Mouse (Mus musculus) E14TG2a.4 (cell line): Measurements from ENCODE around the gene Zfp239.
A peak's percentile ranks its signal among the peaks of the same experiment; 100 is the strongest.
"Not testable (repeated sequence)": the region's sequence is repeated elsewhere in the genome, so short reads cannot be mapped to it uniquely, and the experiment has no call there.

Source experiments
- H3K27me3 ChIP-seq: 2 replicates; pipeline ENCODE4 v1.6.1; 2014; ENCODE audit warnings: low read length, control low read depth; ENCODE audit not compliant: insufficient read depth
- H3K36me3 ChIP-seq: 2 replicates; pipeline ENCODE4 v1.6.1; 2014; ENCODE audit warnings: low read length, control low read depth; ENCODE audit not compliant: insufficient read depth
- H3K4me1 ChIP-seq: replicated peaks from 2 replicates; pipeline ENCODE4 v1.6.1; 2014; ENCODE audit warnings: low read depth, low read length, control low read depth
- H3K4me3 ChIP-seq: replicated peaks from 2 replicates; pipeline ENCODE4 v1.5.1; 2014; ENCODE audit warnings: mild to moderate bottlenecking, low read length
- H3K9me3 ChIP-seq: 2 replicates; pipeline ENCODE4 v1.6.1; 2014; ENCODE audit warnings: low read length, control low read depth
- CTCF ChIP-seq: conservative IDR thresholded peaks from 2 replicates; pipeline ENCODE4 v1.5.1; 2014; ENCODE audit warnings: low read length
- NANOG ChIP-seq: IDR thresholded peaks from 2 replicates; pipeline ENCODE4 v1.6.1; 2014; ENCODE audit warnings: borderline replicate concordance, low read length, mixed read lengths
- POU5F1 ChIP-seq: IDR thresholded peaks from 2 replicates; pipeline ENCODE4 v1.6.1; 2014; ENCODE audit warnings: low read length, borderline replicate concordance

Gene Zfp239

DNA sequence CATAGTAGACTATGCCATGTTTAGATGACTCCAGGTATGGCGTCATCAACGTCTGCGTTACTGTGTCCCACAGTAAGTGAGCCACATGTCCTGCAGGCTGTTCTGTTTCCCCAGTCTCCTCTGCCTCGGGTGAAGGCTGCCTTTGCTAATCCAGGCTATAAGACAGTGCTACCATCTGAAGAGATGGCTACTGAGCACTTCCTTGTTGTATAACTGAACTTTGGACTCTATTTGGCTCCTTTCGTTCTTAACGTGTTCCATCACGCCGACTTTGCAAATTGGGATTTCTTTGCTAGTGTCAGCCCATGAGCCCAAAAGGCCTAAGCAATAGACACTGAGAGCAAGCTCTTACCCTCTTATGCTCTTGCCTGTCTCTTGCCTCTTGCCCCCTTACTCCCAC is 6.3 kb downstream of the Zfp239 start:
- TF ChIP-seq POU5F1 (no peak), CTCF (no peak), NANOG (no peak)
- H3K4me3 ChIP-seq = no peak overlapping the region
- H3K9me3 ChIP-seq = no peaks in the 10 kb centered on the region
- no peaks in the 10 kb centered on the region for H3K27me3 ChIP-seq
- H3K4me1 ChIP-seq = peaks cover 37% of the 10 kb centered on the region
- peaks cover 12% of the 10 kb centered on the region for H3K36me3 ChIP-seq

DNA sequence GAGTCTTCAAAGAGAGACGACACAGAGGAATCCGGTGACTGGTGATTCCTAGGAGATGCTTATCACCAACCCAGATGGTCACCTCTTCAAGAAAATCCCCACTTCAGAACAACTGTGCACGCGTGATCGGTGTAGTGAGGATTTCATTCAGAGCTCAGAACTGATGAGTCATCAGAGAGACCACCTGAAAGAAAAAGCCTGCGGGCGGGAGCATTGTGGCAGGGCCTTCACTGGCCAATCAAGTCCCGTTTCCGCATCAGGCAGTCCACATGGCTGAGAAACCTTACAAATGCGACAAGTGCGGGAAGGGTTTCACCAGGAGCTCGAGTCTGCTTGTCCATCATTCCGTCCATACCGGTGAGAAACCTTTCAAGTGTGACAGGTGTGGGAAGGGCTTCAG is 9.1 kb downstream of the Zfp239 start:
- H3K27me3 ChIP-seq = no peaks in the 10 kb centered on the region
- TF ChIP-seq NANOG (no peak), POU5F1 (no peak), CTCF (no peak)
- peaks cover 11% of the 10 kb centered on the region for H3K36me3 ChIP-seq
- H3K4me1 ChIP-seq = peaks cover 30% of the 10 kb centered on the region
- H3K9me3 ChIP-seq = no peaks in the 10 kb centered on the region
- H3K4me3 ChIP-seq = peak overlapping the region; percentile 80

DNA sequence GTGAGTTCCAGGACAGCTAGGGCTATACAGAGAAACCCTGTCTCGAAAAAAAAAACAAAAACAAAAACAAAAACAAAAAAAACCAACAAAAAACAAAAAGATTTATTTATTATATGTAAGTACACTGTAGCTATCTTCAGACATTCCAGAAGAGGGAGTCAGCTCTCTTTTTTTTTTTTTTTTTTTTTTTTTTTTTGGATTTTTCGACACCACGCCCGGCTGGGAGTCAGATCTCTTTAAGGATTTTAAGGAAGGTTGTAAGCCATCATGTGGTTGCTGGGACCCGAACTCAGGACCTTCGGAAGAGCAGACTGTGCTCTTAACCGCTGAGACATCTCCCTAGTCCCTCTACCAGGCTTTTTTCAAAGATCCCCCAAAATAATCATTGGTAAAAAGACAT is 11.6 kb downstream of the Zfp239 start:
- H3K4me1 ChIP-seq = peaks cover 34% of the 10 kb centered on the region
- H3K4me3 ChIP-seq, H3K9me3 ChIP-seq, H3K36me3 ChIP-seq, H3K27me3 ChIP-seq: not testable (repeated sequence)

DNA sequence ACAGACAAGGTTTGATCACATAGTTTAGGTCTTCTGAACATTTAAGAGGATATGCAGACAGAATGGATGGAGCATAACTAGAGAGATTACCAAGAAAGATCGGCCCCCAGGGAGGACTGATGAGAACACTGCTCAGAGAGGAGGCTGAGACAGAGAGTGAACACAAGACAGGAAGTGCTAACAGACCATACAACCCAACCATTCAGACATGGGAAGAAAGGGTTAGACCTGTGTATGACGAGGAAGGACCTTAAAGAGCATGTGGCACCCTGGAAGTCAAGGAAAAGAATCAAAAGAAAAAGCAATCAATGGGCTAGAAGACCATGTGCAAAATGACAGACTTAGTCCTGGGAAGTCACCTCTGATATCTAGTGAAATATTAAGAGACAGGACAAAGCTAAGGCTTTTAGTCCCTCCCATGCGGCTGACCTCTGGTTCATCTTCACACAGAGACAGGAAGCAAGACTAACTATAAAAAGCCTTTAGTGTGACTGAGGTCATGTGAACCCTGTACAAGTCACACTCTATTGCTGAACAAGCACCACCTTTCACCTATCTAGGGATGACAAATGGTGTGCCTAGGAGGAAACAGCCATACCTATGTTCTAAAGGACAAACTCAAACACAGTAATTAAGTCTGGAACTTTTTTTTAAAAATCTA is 12.9 kb downstream of the Zfp239 start:
- H3K27me3 ChIP-seq = no peaks in the 10 kb centered on the region
- no peak for TF ChIP-seq CTCF
- no peak for TF ChIP-seq NANOG
- no peak for TF ChIP-seq POU5F1
- H3K36me3 ChIP-seq = no peaks in the 10 kb centered on the region
- 0 out of 2 replicates have a peak, but pooled peaks cover 2% of the 10 kb centered on the region for H3K9me3 ChIP-seq
- H3K4me1 ChIP-seq = peaks cover 37% of the 10 kb centered on the region
- no peak overlapping the region for H3K4me3 ChIP-seq

DNA sequence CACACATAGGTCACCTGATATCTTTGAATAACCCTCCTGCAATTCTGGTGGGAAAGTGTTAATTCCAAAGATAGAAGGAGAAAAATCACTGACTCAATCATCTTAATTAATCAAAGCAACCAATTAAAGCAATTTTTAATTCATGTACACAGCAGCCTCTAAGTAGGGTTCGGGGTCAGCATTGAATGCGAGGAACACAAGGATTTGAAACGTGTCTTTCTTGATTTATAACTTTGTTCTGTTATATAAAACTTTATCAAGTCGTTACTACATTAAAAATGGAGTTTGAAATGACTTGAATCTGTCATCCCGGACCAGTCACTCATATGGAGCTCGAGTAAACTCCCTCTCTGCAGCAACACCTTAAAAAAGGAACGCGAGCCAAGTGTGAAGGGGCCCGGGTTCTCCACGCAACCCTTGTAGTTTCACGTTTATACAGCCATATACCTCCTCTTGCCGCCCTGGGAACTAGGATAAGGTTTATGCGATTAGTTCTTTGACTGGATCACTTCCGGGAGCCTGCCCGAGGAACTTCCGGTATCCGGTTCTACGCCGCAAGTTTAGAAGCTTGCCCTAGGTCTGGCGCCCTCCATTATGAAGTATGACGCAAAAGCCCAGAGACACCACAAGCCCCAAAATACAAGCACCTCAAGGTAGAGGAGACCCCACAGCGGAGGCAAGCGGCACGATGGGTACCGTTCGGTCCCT is 17.0 kb downstream of the Zfp239 start:
- H3K27me3 ChIP-seq = no peaks in the 10 kb centered on the region
- peaks cover 45% of the 10 kb centered on the region for H3K4me1 ChIP-seq
- H3K4me3 ChIP-seq = peak overlapping the region; percentile 83
- 0 out of 2 replicates have a peak, but pooled peaks cover 2% of the 10 kb centered on the region for H3K9me3 ChIP-seq
- no peaks in the 10 kb centered on the region for H3K36me3 ChIP-seq
- TF ChIP-seq NANOG = no peak

DNA sequence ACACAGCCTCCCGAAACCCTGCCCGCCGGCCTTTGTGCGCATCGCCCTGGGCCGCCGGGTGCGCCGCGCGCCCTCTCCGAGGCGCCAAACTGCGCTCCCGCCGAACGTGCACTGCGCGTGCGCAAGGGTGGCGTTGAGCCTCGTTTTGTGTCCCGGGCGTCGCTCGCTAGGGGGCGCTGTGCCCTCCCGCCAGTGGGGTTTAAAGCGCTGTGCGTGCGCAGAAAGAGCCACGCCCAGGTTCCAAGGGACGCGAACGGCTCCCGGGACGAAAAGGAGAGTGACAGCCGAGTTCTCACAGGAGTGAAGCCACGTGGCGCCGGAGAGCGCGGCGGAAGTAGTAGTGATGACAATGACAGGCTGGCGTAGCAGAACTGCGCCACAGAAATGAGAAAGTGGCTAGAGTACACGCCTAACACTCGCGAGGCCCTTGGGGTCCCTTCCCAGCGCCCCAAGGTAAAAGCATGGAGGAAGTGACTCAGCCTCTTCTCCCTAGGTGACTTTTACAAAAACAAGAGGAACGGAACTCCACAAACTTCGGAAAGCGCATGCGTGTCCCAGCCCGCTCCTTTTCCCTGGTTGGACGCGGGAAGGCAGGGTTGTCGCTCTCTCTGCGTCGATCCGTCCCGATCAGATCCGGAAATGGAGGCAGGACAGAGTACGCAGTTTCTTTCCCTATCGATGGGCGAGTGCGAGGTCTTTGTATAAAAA is 17.7 kb downstream of the Zfp239 start:
- TF ChIP-seq POU5F1 = no peak
- peak; percentile 61 for TF ChIP-seq CTCF
- H3K9me3 ChIP-seq = 0 out of 2 replicates have a peak, but pooled peaks cover 2% of the 10 kb centered on the region
- H3K4me3 ChIP-seq = peak overlapping the region; percentile 83
- H3K27me3 ChIP-seq = no peaks in the 10 kb centered on the region
- peaks cover 50% of the 10 kb centered on the region for H3K4me1 ChIP-seq
- no peaks in the 10 kb centered on the region for H3K36me3 ChIP-seq

DNA sequence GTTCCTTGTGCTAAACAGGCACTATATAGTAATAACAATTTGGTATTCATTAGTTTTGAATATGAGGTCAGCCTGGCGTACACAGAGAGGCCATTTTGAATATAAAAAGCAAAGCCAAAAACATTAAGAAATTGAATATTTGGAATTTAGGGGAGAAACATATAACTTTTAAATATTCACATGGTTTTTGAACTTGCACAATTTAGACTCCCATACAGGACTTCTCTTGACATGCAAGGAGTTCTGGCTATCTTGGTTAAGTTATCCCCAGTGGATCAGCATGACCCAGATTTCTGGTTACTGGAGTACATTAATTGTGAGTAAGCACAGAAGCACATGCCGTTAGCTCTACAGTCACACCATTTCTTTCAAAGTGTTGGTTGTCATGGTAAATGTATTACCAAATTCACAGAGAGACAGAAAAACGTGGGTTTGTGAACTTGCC is 18.5 kb downstream of the Zfp239 start:
- 0 out of 2 replicates have a peak, but pooled peaks cover 2% of the 10 kb centered on the region for H3K9me3 ChIP-seq
- TF ChIP-seq POU5F1 (no peak), CTCF (no peak), NANOG (no peak)
- H3K4me3 ChIP-seq = peak overlapping the region; percentile 83
- H3K4me1 ChIP-seq = peaks cover 50% of the 10 kb centered on the region
- no peaks in the 10 kb centered on the region for H3K27me3 ChIP-seq
- no peaks in the 10 kb centered on the region for H3K36me3 ChIP-seq

DNA sequence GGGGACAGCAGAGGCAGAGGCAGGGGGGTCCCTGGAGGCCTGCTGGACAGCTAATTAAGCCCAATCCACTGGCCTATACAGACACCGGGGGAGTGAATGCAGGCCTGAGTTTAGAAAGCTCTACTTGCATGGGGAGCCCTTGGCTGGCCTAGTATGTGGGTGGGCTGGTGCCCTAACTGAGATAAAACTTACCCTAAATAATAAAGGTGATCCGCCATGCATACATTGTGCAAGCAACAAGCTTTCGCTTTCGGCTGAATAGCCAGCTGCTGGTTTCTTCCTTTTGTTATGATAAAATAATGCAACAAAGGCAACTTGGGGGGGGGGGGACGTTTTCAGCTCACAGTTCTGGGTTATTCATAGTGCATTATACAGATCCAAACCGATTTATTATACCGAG is 19.3 kb downstream of the Zfp239 start:
- no peak for TF ChIP-seq CTCF
- no peak; the same call in 1 of the 2 replicates for TF ChIP-seq NANOG
- TF ChIP-seq POU5F1 = no peak
- H3K4me1 ChIP-seq = peaks cover 51% of the 10 kb centered on the region

DNA sequence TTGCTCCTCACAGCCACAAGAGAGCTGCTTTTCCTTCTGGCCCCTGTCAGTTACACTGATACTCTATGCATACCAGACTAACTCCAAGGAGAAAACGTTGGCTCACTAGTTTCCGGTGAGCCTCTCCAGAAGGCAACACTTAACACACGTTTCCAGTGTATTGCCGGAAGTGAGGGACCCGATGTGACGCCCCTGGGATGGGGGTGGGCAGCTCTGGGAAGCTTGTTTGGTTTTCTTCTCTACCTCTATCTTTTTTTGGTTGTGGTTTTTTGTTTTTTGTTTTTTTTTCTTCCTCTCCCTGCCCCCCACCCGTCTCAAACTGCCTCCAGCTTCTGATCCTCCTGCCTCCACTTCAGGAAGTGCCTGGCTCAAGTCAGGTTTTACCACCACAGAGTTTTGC is 20.1 kb downstream of the Zfp239 start:
- H3K36me3 ChIP-seq = no peaks in the 10 kb centered on the region
- H3K4me1 ChIP-seq = peaks cover 55% of the 10 kb centered on the region
- H3K27me3 ChIP-seq = no peaks in the 10 kb centered on the region
- H3K9me3 ChIP-seq = 0 out of 2 replicates have a peak, but pooled peaks cover 2% of the 10 kb centered on the region
- TF ChIP-seq CTCF = no peak
- TF ChIP-seq NANOG = no peak
- no peak for TF ChIP-seq POU5F1
- H3K4me3 ChIP-seq = no peak overlapping the region; the same call in 1 of the 2 replicates

More for the DNA sequence above, 19.3 kb downstream of the Zfp239 start:
- 0 out of 2 replicates have a peak, but pooled peaks cover 2% of the 10 kb centered on the region for H3K9me3 ChIP-seq
- H3K4me3 ChIP-seq = peak overlapping the region; percentile 83
- no peaks in the 10 kb centered on the region for H3K27me3 ChIP-seq
- H3K36me3 ChIP-seq = no peaks in the 10 kb centered on the region
